Mouse (Mus musculus): ENCODE data around the gene Kcnj6.

Gene Kcnj6

GRCm38 (mm10) chr16:94997340-94997849 lies at the start of gene Kcnj6:
Gene Kcnj6, minus strand, starts transcription at chr16:94997701.
- peak; percentile 10 for DNase-seq

- DNase-seq = no peak
These were observed 12.4 kb upstream of the Kcnj6 start for GRCm38 (mm10) chr16:95009937-95010336.

GRCm38 (mm10) chr16:95004599-95004998 lies 7.1 kb upstream of the Kcnj6 start:
- peak; percentile 31 for DNase-seq

- no peak for DNase-seq
These were observed 2.0 kb upstream of the Kcnj6 start for GRCm38 (mm10) chr16:94999551-94999950.

- no peak for DNase-seq
These were observed 1.5 kb upstream of the Kcnj6 start for GRCm38 (mm10) chr16:94999019-94999418.

GRCm38 (mm10) chr16:94996791-94997281 lies 665 bp downstream of the Kcnj6 start:
- no peak for DNase-seq

GRCm38 (mm10) chr16:94995542-94996131 lies 1.9 kb downstream of the Kcnj6 start:
- DNase-seq = peak; percentile 68

GRCm38 (mm10) chr16:94994924-94995323 lies 2.6 kb downstream of the Kcnj6 start:
- no peak for DNase-seq

GRCm38 (mm10) chr16:94994148-94994547 lies 3.4 kb downstream of the Kcnj6 start:
- DNase-seq = no peak

GRCm38 (mm10) chr16:94990114-94990513 lies 7.4 kb downstream of the Kcnj6 start:
- DNase-seq = no peak

- DNase-seq = no peak
These were observed 10.8 kb downstream of the Kcnj6 start for GRCm38 (mm10) chr16:94986731-94987130.

- no peak for DNase-seq
These were observed 13.2 kb downstream of the Kcnj6 start for GRCm38 (mm10) chr16:94984263-94984662.

- DNase-seq = no peak
These were observed 17.1 kb downstream of the Kcnj6 start for GRCm38 (mm10) chr16:94980374-94980773.

- peak; percentile 34 for DNase-seq
These were observed 18.0 kb downstream of the Kcnj6 start for GRCm38 (mm10) chr16:94979499-94979898.

GRCm38 (mm10) chr16:94972080-94972855 lies 25.2 kb downstream of the Kcnj6 start:
- peak; percentile 80 for DNase-seq

- no peak for DNase-seq
These were observed 28.6 kb downstream of the Kcnj6 start for GRCm38 (mm10) chr16:94968941-94969340.

- DNase-seq = no peak
These were observed 29.0 kb downstream of the Kcnj6 start for GRCm38 (mm10) chr16:94968472-94968871.

GRCm38 (mm10) chr16:94957156-94957828 lies 40.2 kb downstream of the Kcnj6 start:
- DNase-seq = no peak

- DNase-seq = no peak
These were observed 41.1 kb downstream of the Kcnj6 start for GRCm38 (mm10) chr16:94956410-94956809.

- DNase-seq = no peak
These were observed 44.2 kb downstream of the Kcnj6 start for GRCm38 (mm10) chr16:94953294-94953693.

- DNase-seq = no peak
These were observed 48.3 kb downstream of the Kcnj6 start for GRCm38 (mm10) chr16:94949172-94949571.

GRCm38 (mm10) chr16:94946848-94947247 lies 50.7 kb downstream of the Kcnj6 start:
- peak; percentile 33 for DNase-seq

- DNase-seq = no peak
These were observed 64.8 kb downstream of the Kcnj6 start for GRCm38 (mm10) chr16:94932702-94933101.

Data from kidney, postnatal 10 days (tissue).